Mouse (Mus musculus) bone marrow macrophage, adult 2 months (primary cell): ENCODE data around the gene Sfxn2. TPM values are rescaled to one million over a fixed set of nuclear protein-coding genes. Genes with fewer than 3 reads are reported as not detected.
"Not testable (repeated sequence)": the region's sequence is repeated elsewhere in the genome, so short reads cannot be mapped to it uniquely, and the experiment has no call there.

Experiments used
- H3K27ac ChIP-seq: 2 replicates; pipeline ENCODE4 v1.5.1; 2012; ENCODE audit warnings: low read depth, low read length; ENCODE audit not compliant: insufficient read depth
- H3K4me1 ChIP-seq: 2 replicates; pipeline ENCODE4 v1.6.1; 2012; ENCODE audit warnings: low read length; ENCODE audit not compliant: control insufficient read depth, insufficient read depth
- H3K4me3 ChIP-seq: 2 replicates; pipeline ENCODE4 v1.5.1; 2012; ENCODE audit warnings: mild to moderate bottlenecking, low read length, moderate library complexity; ENCODE audit not compliant: insufficient read depth
- CTCF ChIP-seq: IDR thresholded peaks from 2 replicates; pipeline ENCODE4 v1.5.1; 2012; ENCODE audit warnings: low read depth, mild to moderate bottlenecking, low read length, moderate library complexity
- POLR2A ChIP-seq: IDR thresholded peaks from 2 replicates; pipeline ENCODE4 v1.6.1; 2012; ENCODE audit warnings: mild to moderate bottlenecking, low read depth, low read length, borderline replicate concordance
- polyA plus RNA-seq: library from polyadenylated mRNA; stranded (reverse); fragments of >200 nt; gene quantifications from 2 replicates; pipeline ENCODE4 v1.2.4, GENCODE M21; 2012; ENCODE audit not compliant: missing spikeins, insufficient read depth, insufficient read length

Gene Sfxn2
- polyA plus RNA-seq, 1 experiment: 12.3 TPM

DNA sequence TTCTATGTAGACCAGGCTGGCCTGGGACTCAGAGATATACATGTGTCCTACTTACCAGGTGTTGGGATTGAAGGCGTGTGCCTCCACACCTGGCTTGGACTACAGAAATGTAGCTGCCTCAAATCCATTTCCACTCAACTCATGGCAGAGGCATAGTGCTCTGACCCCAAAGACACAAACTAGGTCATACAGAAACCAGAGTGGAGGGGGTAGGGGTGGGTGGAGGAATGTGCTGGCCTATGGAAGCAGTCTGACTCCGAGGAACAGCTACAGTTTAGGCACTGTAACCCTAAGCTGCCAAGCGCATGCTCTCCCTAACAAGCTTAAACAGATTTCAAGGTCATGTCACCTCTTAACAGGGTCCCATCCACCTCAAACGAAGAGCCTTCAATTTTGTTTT, 9.6 kb upstream of the Sfxn2 start:
- Histone ChIP-seq H3K4me3 (no peak overlapping the region), H3K4me1 (0 out of 2 replicates have a peak, but pooled peaks cover 5% of the 10 kb centered on the region), H3K27ac (no peak overlapping the region)
- TF ChIP-seq CTCF: no peak
- no peak for TF ChIP-seq POLR2A

DNA sequence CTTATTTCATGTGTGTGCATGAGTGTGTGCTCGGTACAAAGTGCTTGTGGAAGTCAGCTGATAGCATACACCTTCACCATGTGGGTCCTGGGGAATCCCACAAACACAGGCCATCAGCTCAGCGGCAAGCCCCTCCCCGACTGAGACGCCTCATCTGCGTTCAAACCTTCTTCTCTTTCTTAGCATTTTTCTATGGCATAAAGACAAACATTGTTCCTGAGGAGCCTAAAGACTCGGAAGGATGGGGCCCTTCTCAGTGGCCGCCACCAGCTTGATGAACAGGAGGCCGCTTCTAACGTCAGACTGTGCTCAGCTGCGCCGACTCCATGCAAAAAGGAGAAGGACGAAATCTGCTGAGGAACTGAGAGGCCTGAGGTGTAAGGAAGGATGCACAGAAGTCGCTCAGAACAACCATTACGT, 9.1 kb upstream of the Sfxn2 start:
- TF ChIP-seq POLR2A (no peak), CTCF (no peak)
- Histone ChIP-seq H3K27ac (no peak overlapping the region), H3K4me1 (0 out of 2 replicates have a peak, but pooled peaks cover 5% of the 10 kb centered on the region), H3K4me3 (no peak overlapping the region)

GRCm38 (mm10) chr19:46571211-46571877, 1.8 kb upstream of the Sfxn2 start:
- not testable (repeated sequence) for H3K27ac ChIP-seq, H3K4me1 ChIP-seq, H3K4me3 ChIP-seq

- H3K4me1 ChIP-seq: peaks cover 4% of the 10 kb centered on the region
- no peak for TF ChIP-seq CTCF
- TF ChIP-seq POLR2A: no peak
- H3K27ac ChIP-seq: no peak overlapping the region
- H3K4me3 ChIP-seq: peak overlapping the region; percentile 87; the same call in 1 of the 2 replicates
Observed at GRCm38 (mm10) chr19:46571878-46572244, 1.3 kb upstream of the Sfxn2 start.

DNA sequence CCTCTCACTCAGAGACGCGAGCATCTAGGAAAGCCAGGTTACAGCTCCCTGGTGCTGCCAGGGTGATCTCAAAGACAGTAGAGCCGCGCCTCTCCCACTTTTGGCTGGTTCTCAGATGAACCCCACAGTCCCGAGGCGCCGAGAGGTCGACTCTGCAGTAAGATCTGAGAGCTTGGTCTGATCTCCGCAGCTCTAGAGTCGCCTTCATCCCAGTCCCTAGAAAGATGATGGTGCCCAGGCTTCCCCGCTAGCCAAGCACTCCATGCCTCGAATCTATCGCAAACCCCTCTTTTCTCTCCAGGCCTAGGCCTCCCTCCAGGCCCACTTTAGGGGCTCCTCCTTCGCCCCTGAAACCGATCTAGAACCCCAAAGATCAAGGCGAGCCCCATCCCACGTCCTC, 617 bp upstream of the Sfxn2 start:
- TF ChIP-seq POLR2A (no peak), CTCF (no peak)
- Histone ChIP-seq H3K4me3 (peak overlapping the region; percentile 87), H3K27ac (no peak overlapping the region), H3K4me1 (peaks cover 4% of the 10 kb centered on the region)

DNA sequence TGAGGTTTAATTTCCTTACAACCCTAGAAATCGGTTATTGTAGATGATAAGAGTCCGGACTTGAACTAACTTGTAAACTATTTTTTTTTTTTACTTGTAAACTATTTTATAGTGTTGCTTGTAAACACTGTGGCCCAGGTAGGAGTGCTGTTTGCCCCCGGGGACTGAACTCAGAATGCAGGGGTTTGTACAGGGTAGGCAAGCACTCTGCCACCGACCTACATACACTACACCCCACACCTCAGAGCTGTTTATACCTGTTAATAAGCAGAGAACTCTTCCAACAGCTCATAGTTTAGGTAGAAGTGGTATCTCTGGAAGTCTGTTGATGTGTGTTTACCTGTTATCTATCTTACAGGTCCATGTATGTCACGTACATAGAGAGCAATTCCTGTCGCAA, 825 bp downstream of the Sfxn2 start:
- no peak for TF ChIP-seq POLR2A
- TF ChIP-seq CTCF: no peak
- Histone ChIP-seq H3K4me1 (peaks cover 4% of the 10 kb centered on the region), H3K4me3 (peak overlapping the region; percentile 90), H3K27ac (no peak overlapping the region)

DNA sequence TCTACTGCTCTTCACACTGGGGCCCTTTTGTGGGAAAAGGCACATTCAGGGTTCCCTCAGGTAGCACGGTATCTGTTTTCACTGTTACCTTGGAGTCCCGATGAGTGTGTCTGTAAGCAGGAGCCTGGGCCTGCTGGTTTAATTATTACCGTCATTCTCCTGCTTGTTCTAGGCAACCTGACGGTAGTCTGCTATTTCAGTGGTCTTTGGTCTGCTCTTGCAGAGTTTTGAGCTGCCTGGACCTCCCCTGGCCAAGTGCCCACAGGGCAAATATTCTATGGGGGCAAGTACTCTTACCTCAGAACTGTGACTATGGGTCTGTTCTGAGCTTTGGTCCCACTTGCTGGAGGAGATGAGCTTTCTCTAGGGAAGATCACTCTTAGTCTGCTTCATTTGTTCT, 2.0 kb downstream of the Sfxn2 start:
- no peak overlapping the region for H3K4me3 ChIP-seq
- TF ChIP-seq POLR2A (no peak), CTCF (no peak)
- H3K4me1 ChIP-seq: peaks cover 4% of the 10 kb centered on the region
- H3K27ac ChIP-seq: no peak overlapping the region

DNA sequence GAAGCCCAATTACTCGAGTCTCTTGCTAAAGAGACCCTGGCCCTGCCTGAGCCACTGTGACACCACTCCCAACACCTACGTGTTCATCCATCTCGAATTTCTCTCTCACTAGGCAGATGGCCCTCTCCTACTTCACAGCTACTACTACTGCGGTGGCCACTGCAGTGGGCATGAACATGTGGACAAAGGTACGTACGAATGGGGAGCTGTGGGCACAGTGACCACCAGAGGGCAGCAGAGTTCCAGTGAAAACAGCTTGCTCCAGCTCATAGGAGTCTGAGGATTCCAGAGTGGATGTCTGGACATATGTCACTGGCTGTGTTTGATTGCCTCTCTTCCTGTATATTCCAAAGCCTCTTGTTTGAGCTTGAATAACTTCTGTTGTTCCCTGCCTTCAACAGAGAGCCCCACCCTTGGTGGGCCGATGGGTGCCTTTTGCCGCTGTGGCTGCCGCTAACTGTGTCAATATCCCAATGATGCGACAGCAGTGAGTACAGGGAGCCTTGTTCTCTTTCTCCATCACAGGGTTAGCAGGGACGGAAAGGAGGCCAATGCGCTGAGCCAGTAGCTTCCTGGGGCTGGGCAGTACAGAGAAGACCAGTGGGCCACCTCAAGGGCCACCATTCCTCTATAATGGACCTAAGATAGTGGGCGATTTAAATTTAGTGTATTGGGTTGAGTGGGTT, 14.8 kb downstream of the Sfxn2 start:
- Histone ChIP-seq H3K4me3 (no peak overlapping the region), H3K27ac (no peak overlapping the region), H3K4me1 (no peaks in the 10 kb centered on the region)
- peak; percentile 97 for TF ChIP-seq CTCF
- no peak for TF ChIP-seq POLR2A

DNA sequence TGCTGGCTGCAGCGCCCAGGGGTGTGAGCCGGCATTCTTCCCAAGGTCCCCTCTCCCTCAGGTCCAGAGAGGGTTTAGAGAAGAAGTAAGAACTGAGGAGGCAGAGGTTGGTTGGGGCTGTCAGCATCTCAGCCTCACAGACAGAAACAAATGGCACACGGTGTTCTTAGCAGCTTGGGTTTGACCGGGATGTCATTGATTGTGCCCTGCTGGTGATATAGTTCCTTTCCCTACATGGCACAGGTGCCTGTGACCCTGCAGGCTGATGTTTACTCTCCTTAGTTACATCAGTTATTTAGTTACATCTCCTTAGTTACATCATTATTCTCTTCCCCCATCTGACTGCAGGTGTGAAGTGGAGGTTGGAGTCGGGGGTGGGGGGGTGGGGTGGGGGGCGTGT, 18.4 kb downstream of the Sfxn2 start:
- Histone ChIP-seq H3K27ac (no peak overlapping the region), H3K4me1 (no peaks in the 10 kb centered on the region)
- TF ChIP-seq POLR2A (no peak), CTCF (no peak)

GRCm38 (mm10) chr19:46592751-46593439, 19.7 kb downstream of the Sfxn2 start:
- Histone ChIP-seq H3K4me3 (no peak overlapping the region), H3K27ac (no peak overlapping the region), H3K4me1 (no peaks in the 10 kb centered on the region)
- no peak for TF ChIP-seq CTCF
- TF ChIP-seq POLR2A: no peak

More for the DNA sequence above, 18.4 kb downstream of the Sfxn2 start:
- no peak overlapping the region for H3K4me3 ChIP-seq
